Mouse (Mus musculus) forebrain, embryonic 13.5 days (tissue): ENCODE data around the gene Fbxo10. TPM values are rescaled to one million over a fixed set of nuclear protein-coding genes. Genes with fewer than 3 reads are reported as not detected.
A peak's percentile ranks its signal among the peaks of the same experiment; 100 is the strongest.
"Not testable (repeated sequence)": the region's sequence is repeated elsewhere in the genome, so short reads cannot be mapped to it uniquely, and the experiment has no call there.

ENCODE experiments used
- ATAC-seq: fragments of 200-750 bp; cut with Nextera tagmentation; 2 replicates; pipeline ENCODE4 v1.8.0; 2017
- H3K27ac ChIP-seq: fragments of 300-500 bp; sonication (generic); 2 replicates; pipeline ENCODE4 v1.5.1; 2015; ENCODE audit warnings: inconsistent platforms, mild to moderate bottlenecking, moderate library complexity
- H3K27me3 ChIP-seq: fragments of 300-500 bp; sonication (generic); 2 replicates; pipeline ENCODE4 v1.6.1; 2015; ENCODE audit warnings: mild to moderate bottlenecking, inconsistent platforms
- H3K36me3 ChIP-seq: fragments of 300-500 bp; sonication (generic); 2 replicates; pipeline ENCODE4 v1.6.1; 2015; ENCODE audit warnings: mild to moderate bottlenecking, inconsistent platforms; ENCODE audit not compliant: poor library complexity, severe bottlenecking
- H3K4me1 ChIP-seq: fragments of 300-500 bp; sonication (generic); 2 replicates; pipeline ENCODE4 v1.6.1; 2015; ENCODE audit warnings: inconsistent platforms
- H3K4me2 ChIP-seq: fragments of 300-500 bp; sonication (generic); 2 replicates; pipeline ENCODE4 v1.6.1; 2015; ENCODE audit warnings: inconsistent platforms, mild to moderate bottlenecking, moderate library complexity
- H3K4me3 ChIP-seq: fragments of 300-500 bp; sonication (generic); 2 replicates; pipeline ENCODE4 v1.5.1; 2015; ENCODE audit warnings: mild to moderate bottlenecking, inconsistent platforms
- H3K9ac ChIP-seq: fragments of 300-500 bp; sonication (generic); 2 replicates; pipeline ENCODE4 v1.6.1; 2015; ENCODE audit warnings: mild to moderate bottlenecking, inconsistent platforms
- H3K9me3 ChIP-seq: fragments of 300-500 bp; sonication (generic); replicated peaks from 2 replicates; pipeline ENCODE4 v1.6.1; 2016; ENCODE audit warnings: inconsistent platforms
- WGBS: fragments of 180-500 bp; shearing (Covaris S2); methylation state at CpG from one replicate; pipeline ENCODE4 v1.1.7; 2015; 5-methylcytosine and 5-hydroxymethylcytosine counted together
- polyA plus RNA-seq: library from polyadenylated mRNA; unstranded; fragments of >200 nt; fragmentation: Nextera tagmentation; extraction: Ambion mirVana; gene quantifications from 2 replicates; pipeline ENCODE4 v1.2.1, GENCODE M21; 2015

Gene Fbxo10
- polyA plus RNA-seq, 1 experiment from 2014 or later: 14.2 TPM

GRCm38 (mm10) chr4:45081041-45081440 is 3.4 kb downstream of the Fbxo10 start:
- not testable (repeated sequence) for ATAC-seq, H3K27ac ChIP-seq, H3K9me3 ChIP-seq, H3K4me2 ChIP-seq, H3K27me3 ChIP-seq, H3K36me3 ChIP-seq, H3K4me3 ChIP-seq, H3K9ac ChIP-seq
- peaks cover 23% of the 10 kb centered on the region for H3K4me1 ChIP-seq
- WGBS: 81% methylated on average over 4 of the region's 4 CpGs

- Histone ChIP-seq H3K27me3 (no peaks in the 10 kb centered on the region), H3K27ac (no peak overlapping the region), H3K4me1 (peaks cover 10% of the 10 kb centered on the region; the same call in 1 of the 2 replicates), H3K9ac (no peak overlapping the region), H3K9me3 (no peaks in the 10 kb centered on the region), H3K4me2 (no peak overlapping the region), H3K36me3 (peaks cover 10% of the 10 kb centered on the region), H3K4me3 (no peak overlapping the region)
- 88% methylated on average over 6 of the region's 6 CpGs for WGBS
- ATAC-seq: no peak
Observed at GRCm38 (mm10) chr4:45073544-45073943, 10.9 kb downstream of the Fbxo10 start.

GRCm38 (mm10) chr4:45072261-45072973 is 12.0 kb downstream of the Fbxo10 start:
- Histone ChIP-seq H3K4me1 (peaks cover 10% of the 10 kb centered on the region; the same call in 1 of the 2 replicates), H3K27ac (no peak overlapping the region), H3K4me2 (no peak overlapping the region), H3K36me3 (peaks cover 3% of the 10 kb centered on the region; the same call in 1 of the 2 replicates), H3K9me3 (no peaks in the 10 kb centered on the region), H3K9ac (no peak overlapping the region), H3K4me3 (no peak overlapping the region), H3K27me3 (no peaks in the 10 kb centered on the region)
- ATAC-seq: no peak
- WGBS: 80% methylated on average over 15 of the region's 15 CpGs

GRCm38 (mm10) chr4:45067742-45068141 is 16.7 kb downstream of the Fbxo10 start:
- Histone ChIP-seq H3K4me3 (no peak overlapping the region), H3K36me3 (no peaks in the 10 kb centered on the region), H3K27me3 (no peaks in the 10 kb centered on the region), H3K9me3 (no peaks in the 10 kb centered on the region), H3K9ac (no peak overlapping the region), H3K4me1 (peaks cover 10% of the 10 kb centered on the region; the same call in 1 of the 2 replicates), H3K4me2 (no peak overlapping the region), H3K27ac (no peak overlapping the region)
- WGBS: 89% methylated on average over 4 of the region's 4 CpGs
- ATAC-seq: no peak

- Histone ChIP-seq H3K4me2 (no peak overlapping the region), H3K9ac (no peak overlapping the region), H3K4me3 (no peak overlapping the region), H3K4me1 (peaks cover 10% of the 10 kb centered on the region; the same call in 1 of the 2 replicates), H3K9me3 (no peaks in the 10 kb centered on the region), H3K27me3 (no peaks in the 10 kb centered on the region), H3K27ac (no peak overlapping the region), H3K36me3 (peaks cover 11% of the 10 kb centered on the region)
- WGBS: 50% methylated on average over 2 of the region's 2 CpGs
- ATAC-seq: no peak
Observed at GRCm38 (mm10) chr4:45066036-45066730, 18.2 kb downstream of the Fbxo10 start.

GRCm38 (mm10) chr4:45064577-45064976 is 19.8 kb downstream of the Fbxo10 start:
- WGBS: 90% methylated on average over 2 of the region's 2 CpGs
- H3K9me3 ChIP-seq: no peaks in the 10 kb centered on the region
- no peak overlapping the region for H3K4me2 ChIP-seq
- H3K27me3 ChIP-seq: no peaks in the 10 kb centered on the region
- no peak for ATAC-seq
- no peak overlapping the region for H3K9ac ChIP-seq
- no peak overlapping the region for H3K4me3 ChIP-seq
- peaks cover 9% of the 10 kb centered on the region; the same call in 1 of the 2 replicates for H3K4me1 ChIP-seq
- peaks cover 27% of the 10 kb centered on the region for H3K36me3 ChIP-seq
- no peak overlapping the region for H3K27ac ChIP-seq

DNA sequence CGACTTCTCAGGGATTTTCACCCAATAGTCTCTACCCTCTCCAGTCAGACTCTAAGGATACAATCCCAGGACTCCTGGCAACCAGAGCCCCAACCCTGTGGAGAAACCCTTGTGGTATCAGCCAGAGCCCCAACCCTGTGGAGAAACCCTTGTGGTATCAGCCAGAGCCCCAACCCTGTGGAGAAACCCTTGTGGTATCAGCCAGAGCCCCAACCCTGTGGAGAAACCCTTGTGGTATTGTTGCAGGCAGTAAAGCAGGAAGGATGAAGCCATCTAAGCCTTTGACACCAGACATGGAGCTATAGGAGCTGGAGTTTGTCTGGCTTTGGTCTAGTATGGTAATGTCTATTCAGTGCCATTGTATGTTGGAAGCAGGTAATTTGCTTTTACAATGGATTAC is 20.6 kb downstream of the Fbxo10 start:
- not testable (repeated sequence) for H3K4me1 ChIP-seq, H3K9ac ChIP-seq, H3K4me2 ChIP-seq, ATAC-seq, H3K4me3 ChIP-seq, H3K27ac ChIP-seq, H3K27me3 ChIP-seq, H3K9me3 ChIP-seq
- peaks cover 35% of the 10 kb centered on the region for H3K36me3 ChIP-seq
- 76% methylated on average over 1 of the region's 1 CpGs for WGBS

- Histone ChIP-seq H3K4me1 (no peaks in the 10 kb centered on the region), H3K9me3 (no peaks in the 10 kb centered on the region), H3K4me3 (no peak overlapping the region), H3K27me3 (no peaks in the 10 kb centered on the region), H3K27ac (no peak overlapping the region), H3K36me3 (peaks cover 51% of the 10 kb centered on the region), H3K9ac (no peak overlapping the region), H3K4me2 (no peak overlapping the region)
- 91% methylated on average over 8 of the region's 8 CpGs for WGBS
- ATAC-seq: no peak
Observed at GRCm38 (mm10) chr4:45055451-45055850, 29.0 kb downstream of the Fbxo10 start.

DNA sequence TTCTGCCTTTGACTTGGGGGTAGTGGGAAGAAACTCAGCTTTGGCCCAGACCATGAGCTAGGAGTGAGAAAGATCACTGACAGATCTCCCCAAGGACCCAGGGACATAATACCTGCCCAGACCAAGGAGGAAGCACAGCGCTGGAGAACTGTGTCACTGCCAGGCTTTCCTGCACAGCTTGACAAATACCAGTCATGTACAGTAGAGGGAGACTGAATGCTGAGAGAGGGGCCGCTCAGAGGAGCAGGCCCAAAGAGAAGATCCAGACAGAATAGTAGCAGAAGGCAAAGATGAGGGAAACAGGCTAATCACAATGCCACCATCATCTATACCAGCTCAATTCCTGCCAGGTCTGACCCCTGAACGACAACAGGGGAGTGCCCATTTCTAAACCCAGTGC is 29.5 kb downstream of the Fbxo10 start:
- Histone ChIP-seq H3K9ac (no peak overlapping the region), H3K27ac (no peak overlapping the region), H3K4me3 (no peak overlapping the region), H3K27me3 (no peaks in the 10 kb centered on the region), H3K36me3 (peaks cover 51% of the 10 kb centered on the region), H3K4me1 (no peaks in the 10 kb centered on the region), H3K4me2 (no peak overlapping the region), H3K9me3 (no peaks in the 10 kb centered on the region)
- no peak for ATAC-seq
- 54% methylated on average over 3 of the region's 3 CpGs for WGBS

DNA sequence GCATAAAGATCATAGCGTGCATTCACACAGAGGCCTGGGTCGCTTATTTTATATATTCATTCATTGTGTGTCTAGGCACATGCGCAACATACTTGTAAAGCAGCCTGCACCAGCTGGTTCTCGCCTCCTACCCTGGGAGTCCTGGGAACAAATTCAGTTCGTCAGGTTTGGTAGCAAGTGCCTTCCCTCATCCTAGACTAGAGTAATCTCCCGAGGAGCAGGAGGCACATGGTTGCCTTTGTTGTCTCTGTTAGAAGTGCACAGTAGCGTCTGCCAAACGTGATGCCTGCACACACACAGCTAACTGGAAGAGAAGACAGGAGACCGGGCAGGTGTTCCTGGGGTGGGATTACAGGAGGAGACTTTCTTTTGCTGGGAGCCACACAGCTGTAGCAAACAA is 36.4 kb downstream of the Fbxo10 start:
- Histone ChIP-seq H3K4me2 (no peak overlapping the region), H3K9me3 (no peaks in the 10 kb centered on the region), H3K4me1 (0 out of 2 replicates have a peak, but pooled peaks cover 3% of the 10 kb centered on the region), H3K36me3 (peaks cover 68% of the 10 kb centered on the region), H3K27ac (peak overlapping the region; percentile 31), H3K4me3 (no peak overlapping the region), H3K9ac (no peak overlapping the region), H3K27me3 (no peaks in the 10 kb centered on the region)
- WGBS: 70% methylated on average over 9 of the region's 9 CpGs
- ATAC-seq: no peak

- 82% methylated on average over 9 of the region's 9 CpGs for WGBS
Observed at GRCm38 (mm10) chr4:45047286-45047887, 37.0 kb downstream of the Fbxo10 start.

GRCm38 (mm10) chr4:45046679-45047078 is 37.7 kb downstream of the Fbxo10 start:
- Histone ChIP-seq H3K4me3 (no peak overlapping the region), H3K27ac (no peak overlapping the region), H3K36me3 (peaks cover 77% of the 10 kb centered on the region), H3K4me2 (no peak overlapping the region), H3K9ac (no peak overlapping the region), H3K27me3 (no peaks in the 10 kb centered on the region), H3K9me3 (no peaks in the 10 kb centered on the region), H3K4me1 (0 out of 2 replicates have a peak, but pooled peaks cover 3% of the 10 kb centered on the region)
- 95% methylated on average over 5 of the region's 5 CpGs for WGBS
- ATAC-seq: no peak

More at GRCm38 (mm10) chr4:45047286-45047887, 37.0 kb downstream of the Fbxo10 start:
- 0 out of 2 replicates have a peak, but pooled peaks cover 3% of the 10 kb centered on the region for H3K4me1 ChIP-seq
- no peak overlapping the region for H3K4me3 ChIP-seq
- no peak overlapping the region for H3K4me2 ChIP-seq
- H3K9me3 ChIP-seq: no peaks in the 10 kb centered on the region
- no peaks in the 10 kb centered on the region for H3K27me3 ChIP-seq
- ATAC-seq: no peak
- no peak overlapping the region for H3K27ac ChIP-seq
- peaks cover 70% of the 10 kb centered on the region for H3K36me3 ChIP-seq
- no peak overlapping the region for H3K9ac ChIP-seq
